Mouse (Mus musculus): ENCODE results near the gene Ubtf. TPM values are rescaled to one million over a fixed set of nuclear protein-coding genes. Genes with fewer than 3 reads are reported as not detected.
"Not testable (repeated sequence)": the region's sequence is repeated elsewhere in the genome, so short reads cannot be mapped to it uniquely, and the experiment has no call there.

The Ubtf gene
- polyA plus RNA-seq (2015; fragmentation: Nextera tagmentation; extraction: Ambion mirVana): 78.2 and 83.9 TPM in 2 replicates

DNA sequence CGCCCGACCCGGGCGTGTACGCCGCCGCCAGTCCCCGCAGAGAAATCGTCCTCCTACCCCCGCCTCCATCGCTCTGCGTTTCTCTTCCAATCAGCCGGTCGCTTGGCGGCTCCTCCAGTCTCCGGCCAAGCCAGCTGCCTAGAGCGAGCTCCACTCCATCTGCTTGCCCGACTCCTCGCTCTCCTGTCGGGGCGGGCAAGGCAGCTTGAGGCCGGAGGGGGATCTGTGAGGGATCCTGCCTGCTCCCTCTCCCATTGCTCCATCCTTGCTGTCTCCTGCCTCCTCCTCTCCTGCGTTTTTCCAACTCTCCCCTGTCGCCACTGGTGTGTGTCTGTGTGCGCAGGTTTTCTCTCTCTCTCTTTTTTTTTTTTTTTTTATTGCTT is at the start of gene Ubtf:
Gene Ubtf, minus strand, starts transcription at position 333 of the 383 bp plus-strand sequence.
- no peaks in the 10 kb centered on the region for H3K27me3 ChIP-seq
- H3K27ac ChIP-seq (replicated peaks): peak within 1 kb of the TSS; percentile 100
- H3K9ac ChIP-seq: peak within 1 kb of the TSS; percentile 100
- H3K4me2 ChIP-seq: peak within 1 kb of the TSS; percentile 93
- ATAC-seq (ENCODE audit: low read depth): peak; percentile 2; the same call in 1 of the 2 replicates
- no peaks in the 10 kb centered on the region for H3K9me3 ChIP-seq
- H3K4me3 ChIP-seq: peak within 1 kb of the TSS; percentile 99
- peaks cover 13% of the 10 kb centered on the region for H3K36me3 ChIP-seq
- peaks cover 28% of the 10 kb centered on the region for H3K4me1 ChIP-seq (replicated peaks)
- 2% methylated on average over 25 of the region's 25 CpGs for WGBS

DNA sequence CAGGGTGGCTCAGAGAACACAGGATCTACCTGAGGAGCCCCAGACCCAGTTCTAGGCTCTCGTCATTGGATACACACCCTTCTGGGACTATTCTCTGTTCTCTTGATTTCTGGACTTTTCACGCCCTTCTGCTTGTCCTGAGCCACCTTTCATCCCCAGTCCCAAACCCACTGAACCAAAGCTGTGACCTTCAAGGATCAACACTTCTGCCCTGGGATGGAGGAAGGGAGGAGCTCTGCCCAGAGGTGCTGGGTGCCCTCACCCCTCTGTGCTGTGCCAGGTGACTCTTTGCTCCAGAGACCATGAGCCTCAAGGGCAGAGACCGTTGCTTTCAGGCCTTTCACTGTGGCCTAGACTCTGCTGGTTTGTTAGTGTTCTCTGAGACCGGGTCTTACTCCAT is 49.7 kb upstream of the Ubtf start:
- Histone ChIP-seq H3K9me3 (no peaks in the 10 kb centered on the region), H3K27me3 (0 out of 2 replicates have a peak, but pooled peaks cover 7% of the 10 kb centered on the region), H3K4me3 (no peak overlapping the region), H3K27ac (replicated peaks) (no peak overlapping the region), H3K4me1 (replicated peaks) (no peaks in the 10 kb centered on the region), H3K4me2 (no peak overlapping the region), H3K36me3 (no peaks in the 10 kb centered on the region), H3K9ac (no peak overlapping the region)
- 81% methylated on average over 4 of the region's 4 CpGs for WGBS
- ATAC-seq (ENCODE audit: low read depth): no peak

DNA sequence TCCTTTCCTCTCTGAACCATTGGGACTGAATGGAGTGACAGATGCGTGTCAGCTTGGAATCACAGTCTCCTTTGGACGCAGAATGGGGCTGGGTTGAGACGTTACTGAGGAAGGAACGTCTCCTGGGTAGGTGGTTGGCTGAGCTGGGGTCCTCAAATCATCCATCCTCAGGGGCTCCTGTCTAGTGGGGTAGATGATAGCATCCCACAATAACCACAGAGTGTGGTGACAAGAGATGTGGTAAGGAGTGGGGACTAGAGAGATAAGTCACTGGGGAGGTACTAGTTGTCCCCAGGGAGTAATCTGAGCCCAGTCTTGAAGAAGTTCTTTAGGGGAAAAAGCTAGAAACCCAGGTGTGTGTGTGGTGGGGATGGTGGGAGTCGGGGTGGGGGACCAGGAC is 48.8 kb upstream of the Ubtf start:
- H3K9ac ChIP-seq: no peak overlapping the region
- H3K4me3 ChIP-seq: no peak overlapping the region
- 0 out of 2 replicates have a peak, but pooled peaks cover 2% of the 10 kb centered on the region for H3K27me3 ChIP-seq
- no peaks in the 10 kb centered on the region for H3K36me3 ChIP-seq
- no peaks in the 10 kb centered on the region for H3K9me3 ChIP-seq
- no peak overlapping the region for H3K27ac ChIP-seq (replicated peaks)
- H3K4me2 ChIP-seq: no peak overlapping the region
- no peaks in the 10 kb centered on the region for H3K4me1 ChIP-seq (replicated peaks)
- 71% methylated on average over 5 of the region's 5 CpGs for WGBS
- no peak for ATAC-seq (ENCODE audit: low read depth)

DNA sequence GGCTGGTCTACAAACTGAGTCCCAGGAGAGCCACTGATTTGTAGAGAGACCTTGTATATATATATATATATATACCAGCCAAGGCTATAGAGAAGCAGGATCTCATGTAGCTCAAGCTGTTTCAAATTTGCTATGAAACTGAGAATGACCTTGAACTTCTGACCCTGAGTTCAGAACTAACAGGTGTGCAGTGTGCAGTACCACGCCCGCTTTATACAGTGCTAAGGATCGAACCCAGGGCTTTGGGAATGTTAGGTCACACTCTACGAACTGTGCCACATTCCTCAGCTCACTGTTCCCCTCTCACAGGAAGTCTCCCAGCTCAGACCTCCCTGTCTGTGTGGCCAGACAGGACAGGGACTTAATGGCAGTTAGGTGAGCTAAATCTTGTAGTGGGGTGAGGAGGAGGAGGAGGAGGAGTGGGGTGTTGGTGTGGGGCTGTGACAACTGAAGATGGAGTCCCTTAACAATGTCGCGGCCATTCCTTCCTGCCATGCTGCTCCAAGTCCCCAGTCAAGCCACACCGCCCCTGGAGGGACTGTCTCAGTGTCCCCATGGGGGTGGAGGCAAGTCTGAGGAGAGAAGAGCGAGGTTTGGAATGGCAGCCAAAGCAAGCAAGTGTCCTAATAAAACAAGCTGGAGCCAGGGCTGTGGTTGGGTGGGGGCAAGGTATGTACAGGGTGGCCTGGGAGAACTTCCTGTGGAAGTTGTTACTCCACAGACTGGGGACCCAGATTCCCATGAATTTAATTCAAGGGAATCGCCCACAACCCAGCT is 48.1 kb upstream of the Ubtf start:
- no peak for ATAC-seq (ENCODE audit: low read depth)
- H3K4me3 ChIP-seq: no peak overlapping the region
- H3K27me3 ChIP-seq: 0 out of 2 replicates have a peak, but pooled peaks cover 2% of the 10 kb centered on the region
- H3K4me2 ChIP-seq: no peak overlapping the region
- no peak overlapping the region for H3K9ac ChIP-seq
- H3K27ac ChIP-seq (replicated peaks): no peak overlapping the region
- H3K4me1 ChIP-seq (replicated peaks): no peaks in the 10 kb centered on the region
- no peaks in the 10 kb centered on the region for H3K36me3 ChIP-seq
- no peaks in the 10 kb centered on the region for H3K9me3 ChIP-seq
- WGBS: 81% methylated on average over 9 of the region's 9 CpGs

DNA sequence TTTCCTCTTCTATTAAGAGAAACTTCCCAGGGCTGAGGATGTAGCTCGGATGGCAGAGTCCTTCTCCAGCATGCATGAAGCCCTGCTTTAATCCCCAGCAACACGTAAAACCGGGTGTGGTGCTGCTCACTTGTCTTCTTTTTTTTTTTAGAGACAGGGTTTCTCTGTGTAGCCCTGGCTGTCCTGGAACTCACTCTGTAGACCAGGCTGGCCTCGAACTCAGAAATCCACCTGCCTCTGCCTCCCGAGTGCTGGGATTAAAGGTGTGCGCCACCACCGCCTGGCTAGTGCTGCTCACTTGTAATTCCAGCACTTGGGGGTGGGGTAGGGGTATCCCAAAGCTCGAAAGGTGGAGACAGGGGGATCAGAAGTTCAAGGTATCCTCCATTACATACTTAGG is 46.6 kb upstream of the Ubtf start, which contains the start of gene Slc4a1:
Gene Slc4a1, minus strand, starts transcription at position 101 of the 400 bp plus-strand sequence.
- H3K27ac ChIP-seq (replicated peaks); H3K36me3 ChIP-seq; H3K9ac ChIP-seq; ATAC-seq (ENCODE audit: low read depth); H3K4me1 ChIP-seq (replicated peaks); H3K4me2 ChIP-seq; H3K4me3 ChIP-seq; H3K9me3 ChIP-seq; H3K27me3 ChIP-seq: not testable (repeated sequence)
- WGBS: 85% methylated on average over 8 of the region's 8 CpGs

GRCm38 (mm10) chr11:102365699-102366098 is 46.2 kb upstream of the Ubtf start:
- no peak overlapping the region for H3K4me3 ChIP-seq
- WGBS: 50% methylated on average over 4 of the region's 4 CpGs
- no peaks in the 10 kb centered on the region for H3K36me3 ChIP-seq
- no peaks in the 10 kb centered on the region for H3K9me3 ChIP-seq
- ATAC-seq (ENCODE audit: low read depth): no peak
- H3K4me2 ChIP-seq: no peak overlapping the region
- H3K9ac ChIP-seq: no peak overlapping the region
- 0 out of 2 replicates have a peak, but pooled peaks cover 2% of the 10 kb centered on the region for H3K27me3 ChIP-seq
- no peak overlapping the region for H3K27ac ChIP-seq (replicated peaks)
- no peaks in the 10 kb centered on the region for H3K4me1 ChIP-seq (replicated peaks)

GRCm38 (mm10) chr11:102364570-102365371 is 45.2 kb upstream of the Ubtf start:
- WGBS: 79% methylated on average over 14 of the region's 14 CpGs
- Histone ChIP-seq H3K27me3 (0 out of 2 replicates have a peak, but pooled peaks cover 2% of the 10 kb centered on the region), H3K4me1 (replicated peaks) (no peaks in the 10 kb centered on the region), H3K27ac (replicated peaks) (no peak overlapping the region), H3K9ac (no peak overlapping the region), H3K4me3 (no peak overlapping the region), H3K36me3 (no peaks in the 10 kb centered on the region), H3K9me3 (no peaks in the 10 kb centered on the region), H3K4me2 (no peak overlapping the region)
- ATAC-seq (ENCODE audit: low read depth): no peak

- Histone ChIP-seq H3K27me3 (0 out of 2 replicates have a peak, but pooled peaks cover 2% of the 10 kb centered on the region), H3K27ac (replicated peaks) (no peak overlapping the region), H3K4me2 (no peak overlapping the region), H3K4me1 (replicated peaks) (no peaks in the 10 kb centered on the region), H3K4me3 (no peak overlapping the region), H3K9me3 (no peaks in the 10 kb centered on the region), H3K36me3 (no peaks in the 10 kb centered on the region), H3K9ac (no peak overlapping the region)
- 58% methylated on average over 2 of the region's 2 CpGs for whole genome bisulfite sequencing
- ATAC-seq (ENCODE audit: low read depth): no peak
Observed at GRCm38 (mm10) chr11:102363623-102364022, 44.1 kb upstream of the Ubtf start.

DNA sequence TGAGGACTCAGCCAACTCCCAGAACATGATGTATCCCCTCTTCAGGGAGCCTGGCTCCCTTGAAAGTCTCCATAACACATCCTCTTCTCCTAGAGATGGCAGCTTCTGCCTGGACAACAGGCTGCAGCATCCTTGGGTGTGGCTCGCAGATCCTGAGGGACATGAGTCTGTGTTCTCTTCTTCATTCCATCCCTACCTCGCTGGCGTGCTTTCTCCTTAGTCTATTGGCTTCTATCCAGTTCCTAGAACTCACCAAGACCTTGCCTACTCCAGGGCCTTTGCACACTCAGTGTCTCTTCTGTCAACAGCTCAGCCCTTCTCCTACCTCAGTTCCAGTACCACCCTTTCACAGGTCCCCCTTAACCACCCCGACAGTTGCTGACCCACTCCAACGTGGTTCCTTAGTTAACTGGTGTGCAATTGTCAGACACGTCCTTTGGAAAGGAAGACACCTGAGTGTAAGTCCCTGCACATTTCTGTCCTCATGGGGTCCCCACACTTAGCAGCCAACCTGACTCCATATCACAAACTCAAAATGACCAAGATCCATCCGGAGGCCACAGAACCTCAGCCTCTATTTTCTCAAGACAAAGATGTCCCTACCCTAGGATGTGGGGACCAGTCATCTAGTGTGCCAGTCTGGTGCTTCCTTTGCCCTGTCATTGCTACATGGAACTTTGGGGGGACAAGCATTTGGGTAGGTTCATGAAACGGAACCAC is 42.4 kb upstream of the Ubtf start:
- no peak for ATAC-seq (ENCODE audit: low read depth)
- Histone ChIP-seq H3K27me3 (0 out of 2 replicates have a peak, but pooled peaks cover 2% of the 10 kb centered on the region), H3K9ac (no peak overlapping the region), H3K4me1 (replicated peaks) (no peaks in the 10 kb centered on the region), H3K4me2 (no peak overlapping the region), H3K4me3 (no peak overlapping the region), H3K9me3 (no peaks in the 10 kb centered on the region), H3K27ac (replicated peaks) (no peak overlapping the region), H3K36me3 (no peaks in the 10 kb centered on the region)
- 88% methylated on average over 8 of the region's 8 CpGs for WGBS

GRCm38 (mm10) chr11:102358365-102358764 is 38.8 kb upstream of the Ubtf start:
- WGBS: 73% methylated on average over 10 of the region's 10 CpGs
- Histone ChIP-seq H3K4me2 (no peak overlapping the region), H3K27me3 (no peaks in the 10 kb centered on the region), H3K4me1 (replicated peaks) (no peaks in the 10 kb centered on the region), H3K36me3 (no peaks in the 10 kb centered on the region), H3K4me3 (no peak overlapping the region), H3K9ac (no peak overlapping the region), H3K9me3 (no peaks in the 10 kb centered on the region), H3K27ac (replicated peaks) (no peak overlapping the region)
- ATAC-seq (ENCODE audit: low read depth): no peak

GRCm38 (mm10) chr11:102356636-102357350 is 37.3 kb upstream of the Ubtf start:
- Histone ChIP-seq H3K4me3 (no peak overlapping the region), H3K27me3 (0 out of 2 replicates have a peak, but pooled peaks cover 8% of the 10 kb centered on the region), H3K9ac (no peak overlapping the region), H3K27ac (replicated peaks) (no peak overlapping the region), H3K36me3 (no peaks in the 10 kb centered on the region), H3K9me3 (no peaks in the 10 kb centered on the region), H3K4me1 (replicated peaks) (no peaks in the 10 kb centered on the region), H3K4me2 (no peak overlapping the region)
- 73% methylated on average over 31 of the region's 31 CpGs for WGBS
- no peak for ATAC-seq (ENCODE audit: low read depth)
